Mouse (Mus musculus): Measurements from ENCODE around the gene Nppb.

Nppb gene

GRCm38 (mm10) chr4:147977726-147978125 is 7.9 kb upstream of the Nppb start:
- no peak for DNase-seq

GRCm38 (mm10) chr4:147978391-147978790 is 7.2 kb upstream of the Nppb start:
- no peak for DNase-seq

DNA sequence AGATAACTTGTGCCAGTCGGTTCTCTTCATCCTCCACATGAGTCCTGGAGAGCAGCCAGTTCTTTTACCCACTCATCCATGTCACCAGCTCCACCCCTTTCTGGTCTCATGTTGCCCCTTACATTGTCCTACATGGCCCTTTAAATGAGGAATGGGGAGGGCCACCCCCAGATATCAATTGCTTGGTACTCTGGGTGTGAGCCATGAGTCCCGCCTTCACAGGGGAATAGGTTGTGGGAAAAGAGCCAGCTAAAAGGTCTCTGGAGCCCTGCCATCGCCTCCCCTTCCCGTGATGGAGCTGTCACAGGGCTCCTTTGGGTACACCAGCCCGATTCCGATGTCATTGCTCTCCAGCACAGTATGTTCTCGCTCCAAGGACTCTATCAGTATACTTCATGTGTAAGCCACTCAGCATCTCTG is 6.1 kb upstream of the Nppb start:
- DNase-seq: no peak

- no peak for DNase-seq
Measured at GRCm38 (mm10) chr4:147993571-147994095, 8.0 kb downstream of the Nppb start.

- DNase-seq: no peak
Measured at GRCm38 (mm10) chr4:147995311-147995710, 9.7 kb downstream of the Nppb start.

DNA sequence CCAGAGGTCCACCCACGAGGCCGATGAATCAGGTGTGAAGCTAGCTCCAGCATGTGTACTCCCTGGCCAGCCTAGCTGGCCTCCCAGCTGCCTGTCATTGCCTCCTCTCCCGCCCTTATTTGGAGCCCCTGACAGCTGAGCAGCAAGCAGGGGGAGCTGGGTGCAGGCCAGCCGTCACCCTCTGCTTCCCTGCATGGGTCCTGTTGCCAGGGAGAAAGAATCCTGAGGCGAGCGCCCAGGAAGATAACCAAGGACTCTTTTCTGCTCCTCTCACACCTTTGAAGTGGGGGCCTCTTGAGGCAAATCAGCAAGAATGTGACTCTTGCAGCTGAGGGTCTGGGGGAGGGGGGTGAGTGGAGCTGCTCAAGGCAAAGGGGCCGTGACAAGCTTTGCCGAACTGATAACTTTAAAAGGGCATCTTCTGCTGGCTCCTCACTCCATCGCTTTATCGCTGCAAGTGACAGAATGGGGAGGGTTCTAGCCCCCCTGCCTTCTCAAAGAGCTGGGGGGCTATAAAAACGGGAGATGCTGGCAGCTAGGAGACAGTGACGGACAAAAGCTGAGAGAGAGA is 14.7 kb downstream of the Nppb start, which contains the start of gene Nppa:
Gene Nppa (plus strand): TSS at position 521 of the 571 bp plus-strand sequence.
- DNase-seq: peak; percentile 93

- DNase-seq: no peak
Measured at GRCm38 (mm10) chr4:148001013-148001789, 15.6 kb downstream of the Nppb start.

DNA sequence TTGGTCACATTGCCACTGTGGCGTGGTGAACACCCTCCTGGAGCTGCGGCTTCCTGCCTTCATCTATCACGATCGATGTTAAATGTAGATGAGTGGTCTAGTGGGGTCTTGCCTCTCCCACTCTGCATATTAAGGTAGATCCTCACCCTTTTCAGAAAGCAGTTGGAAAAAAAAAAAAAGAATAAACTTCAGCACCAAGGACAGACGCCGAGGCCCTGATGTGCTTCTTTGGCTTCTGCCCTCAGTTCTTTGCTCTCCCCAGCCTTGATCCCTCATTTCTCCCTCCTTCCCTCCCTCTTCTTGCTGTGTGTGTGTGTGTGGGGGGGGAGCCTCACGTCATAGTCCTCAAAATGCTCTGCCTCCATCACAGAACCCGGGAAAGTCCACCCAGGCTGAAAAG is 16.3 kb downstream of the Nppb start:
- DNase-seq: no peak

- DNase-seq: peak; percentile 92
Measured at GRCm38 (mm10) chr4:148004361-148004760, 18.8 kb downstream of the Nppb start.

GRCm38 (mm10) chr4:148008412-148008811 is 22.8 kb downstream of the Nppb start:
- no peak for DNase-seq

GRCm38 (mm10) chr4:148009641-148010040 is 24.1 kb downstream of the Nppb start:
- no peak for DNase-seq

DNA sequence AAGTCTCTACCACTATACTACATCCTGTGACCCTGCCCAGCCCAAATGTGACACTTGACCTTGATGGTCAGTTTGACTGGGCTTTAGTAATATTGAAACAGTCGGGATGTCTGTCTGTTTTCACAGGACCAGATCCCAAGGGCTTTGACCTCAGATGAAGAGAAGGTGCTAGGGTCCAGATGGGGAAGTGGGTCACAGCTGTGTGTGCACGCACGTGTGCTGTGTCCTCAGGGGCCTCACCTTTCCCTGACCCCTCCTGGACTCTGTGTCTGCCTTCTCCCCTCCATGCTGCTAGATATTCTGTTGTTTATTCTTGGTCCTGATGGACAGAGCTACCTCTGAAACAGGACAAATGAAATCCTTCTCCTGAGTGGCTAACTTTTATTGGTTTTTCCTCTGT is 25.7 kb downstream of the Nppb start:
- no peak for DNase-seq

DNA sequence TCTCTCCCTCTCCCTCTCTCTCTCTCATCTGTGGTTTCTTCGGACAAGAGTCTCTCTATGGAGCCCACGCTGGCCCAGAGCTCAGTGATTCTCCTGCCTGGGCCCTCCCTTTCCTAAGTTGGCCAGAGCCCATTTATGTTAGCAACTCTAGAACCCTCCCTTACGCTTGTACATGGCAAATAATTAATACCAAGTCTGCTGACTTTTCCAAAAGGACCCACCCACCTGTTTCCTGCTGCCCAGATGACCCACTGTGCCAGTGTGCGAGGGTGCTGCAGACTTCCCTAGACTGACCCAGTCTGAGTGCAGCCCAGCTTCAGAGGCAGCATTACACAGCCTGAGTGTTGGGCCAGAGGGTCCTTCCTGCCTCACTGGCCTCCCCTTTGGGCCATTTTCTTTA is 26.6 kb downstream of the Nppb start:
- DNase-seq: no peak

DNA sequence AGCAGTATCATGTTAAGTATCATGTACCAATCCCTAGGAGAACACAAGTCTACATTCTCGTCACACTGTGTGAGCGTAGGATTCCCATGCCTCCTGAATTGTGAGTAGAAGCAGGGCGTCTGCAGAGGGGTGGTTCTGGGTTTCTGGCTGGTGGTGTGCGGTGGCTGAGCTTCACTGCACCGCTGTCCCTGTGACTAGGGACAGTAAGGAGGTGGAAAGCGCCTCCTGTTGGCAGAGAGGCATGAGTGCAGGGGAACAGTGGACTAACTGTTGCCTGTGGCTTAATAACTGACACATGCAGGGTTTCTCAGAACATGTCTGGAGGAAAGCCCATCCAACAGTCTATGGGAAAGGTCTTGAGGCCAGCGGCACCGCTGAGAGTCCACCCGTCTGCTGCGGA is 29.8 kb downstream of the Nppb start:
- no peak for DNase-seq

DNA sequence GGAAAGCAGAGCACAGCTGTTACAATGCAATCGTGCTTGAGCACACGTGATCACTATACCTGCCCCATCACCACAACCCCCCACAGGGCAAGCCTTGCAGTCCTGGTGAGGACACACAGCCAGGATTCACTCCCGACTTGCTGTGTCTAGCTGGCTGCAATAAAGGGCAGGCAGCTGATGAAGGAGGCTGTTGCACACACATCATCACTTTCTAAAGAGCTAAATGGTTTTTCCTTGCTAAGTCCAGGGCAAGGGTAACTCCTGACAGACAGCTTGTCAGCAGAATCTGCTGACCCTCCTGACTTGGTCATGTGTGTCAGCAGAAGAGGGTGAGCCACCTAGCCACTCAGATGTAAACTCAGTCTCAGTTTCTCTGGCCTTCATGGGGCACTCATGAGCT is 31.4 kb downstream of the Nppb start:
- DNase-seq: no peak

DNA sequence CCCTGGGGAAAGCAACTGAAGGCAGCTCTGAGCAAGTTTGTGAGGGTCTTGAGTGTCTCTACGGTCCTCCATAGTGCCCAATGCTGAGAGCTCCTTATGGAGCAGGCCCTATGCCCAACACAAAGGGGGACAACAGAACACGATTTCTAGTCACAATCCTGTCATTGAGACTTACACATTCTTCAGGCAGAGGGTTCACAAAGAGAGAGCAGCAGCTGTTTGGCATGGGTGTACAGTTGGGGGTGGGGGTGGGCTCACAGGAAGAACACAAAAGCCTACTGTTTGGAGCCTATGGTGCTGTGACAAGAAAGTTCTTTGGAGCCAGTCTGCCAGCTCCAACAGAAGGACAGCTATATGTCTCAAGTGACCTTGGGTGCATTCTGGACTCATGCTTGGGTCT is 32.8 kb downstream of the Nppb start:
- DNase-seq: no peak

DNA sequence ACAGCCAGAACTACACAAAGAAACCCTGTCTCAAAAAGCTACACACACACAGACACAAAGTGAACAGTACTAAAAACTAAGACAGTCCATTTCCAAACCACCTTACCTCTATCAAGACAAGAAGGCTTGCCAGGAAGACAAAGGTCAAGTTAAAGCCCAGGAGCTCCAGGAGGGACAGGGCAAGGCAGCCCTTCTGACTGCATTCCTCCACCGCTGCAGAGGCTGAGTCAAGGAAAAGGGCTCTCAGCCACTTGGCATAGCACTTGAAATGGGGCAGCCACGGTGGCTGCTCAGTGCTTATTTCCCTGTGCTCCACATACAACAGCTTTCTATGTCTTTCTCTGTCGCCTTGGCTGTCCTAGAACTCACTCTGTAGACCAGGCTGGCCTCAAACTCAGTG is 38.4 kb downstream of the Nppb start:
- no peak for DNase-seq

DNA sequence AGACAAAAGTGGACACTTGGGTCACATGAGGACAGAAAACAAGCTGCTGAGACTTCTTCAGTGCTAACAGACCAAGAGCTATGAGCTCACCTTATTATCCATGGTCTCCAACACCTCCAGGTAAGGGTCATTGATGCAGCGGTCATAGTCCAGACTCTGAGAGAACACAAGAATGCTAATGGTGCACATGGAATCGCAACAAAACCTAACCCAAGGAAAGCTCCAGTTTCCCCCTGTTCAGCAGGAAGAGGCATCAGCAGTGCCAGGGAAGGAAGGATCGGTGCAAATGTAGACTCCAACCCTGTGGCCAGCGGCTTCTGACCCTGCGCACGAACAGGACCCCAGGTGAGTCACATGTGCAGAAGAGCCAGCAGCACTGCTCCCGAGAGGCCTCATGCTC is 43.7 kb downstream of the Nppb start:
- DNase-seq: no peak

DNA sequence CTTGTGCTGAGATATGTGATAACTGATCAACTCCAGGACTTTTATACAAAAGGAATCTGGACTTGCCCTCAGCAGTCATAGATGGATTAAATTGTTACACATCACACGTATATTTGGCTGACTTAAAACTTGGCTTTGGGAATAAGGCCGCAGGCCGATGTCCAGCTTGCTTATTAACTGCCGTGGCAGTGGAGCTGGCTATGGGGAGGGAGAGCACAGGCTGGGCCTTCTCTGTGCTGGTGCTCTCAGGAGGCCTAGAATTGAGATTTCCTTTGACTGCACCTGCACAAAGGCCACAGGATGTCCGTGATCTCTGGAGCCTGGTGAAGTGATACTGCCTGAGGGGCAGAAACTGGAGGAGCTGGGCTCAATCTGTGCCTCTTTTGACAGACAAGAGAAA is 44.9 kb downstream of the Nppb start:
- no peak for DNase-seq

DNA sequence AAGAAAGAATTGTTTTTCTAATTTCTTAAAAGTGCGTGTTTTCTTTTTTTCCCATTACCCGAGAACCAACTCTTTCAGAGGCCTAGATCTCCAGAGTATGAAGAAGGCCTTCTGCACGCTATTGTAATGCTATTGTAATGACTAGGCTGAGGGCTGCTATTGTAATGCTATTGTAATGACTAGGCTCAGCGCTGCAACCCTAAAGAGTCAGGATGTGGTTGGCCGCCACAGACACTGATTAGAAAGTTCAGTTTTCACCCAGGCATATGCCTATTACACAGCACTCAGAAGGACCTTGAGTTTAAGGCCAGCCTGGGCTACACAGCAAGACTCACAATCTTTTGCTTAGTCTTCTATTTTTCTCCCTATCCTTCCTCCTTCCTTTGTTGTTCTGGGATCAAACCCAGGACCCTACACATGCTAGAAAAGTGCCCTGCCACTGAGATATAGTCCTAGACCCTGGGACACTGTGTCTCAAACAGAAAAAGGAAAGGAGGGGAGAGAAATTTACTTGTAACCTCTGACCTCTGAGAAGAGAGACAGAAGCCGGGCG is 48.3 kb downstream of the Nppb start:
- DNase-seq: peak; percentile 72

DNA sequence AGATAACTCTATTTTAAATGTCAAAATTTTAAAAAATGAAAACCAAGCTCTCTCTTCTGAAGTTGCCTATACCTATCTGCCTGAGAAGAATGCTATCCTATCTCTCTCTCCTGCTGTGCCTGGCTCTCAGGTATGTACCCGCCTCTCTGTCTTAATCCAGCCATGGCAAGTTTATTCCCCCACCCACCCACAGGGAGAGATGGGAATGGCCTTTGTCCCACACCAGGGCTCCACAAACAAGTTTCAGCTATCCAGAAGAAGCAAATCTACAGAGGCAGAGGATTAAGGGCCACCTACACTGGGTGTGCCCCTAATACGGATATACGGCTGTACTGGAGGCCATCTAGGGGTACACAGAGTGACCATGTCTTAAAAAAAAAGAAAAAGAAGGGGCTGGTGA is 49.9 kb downstream of the Nppb start:
- DNase-seq: no peak

Measured in heart, adult 11 months (tissue).